Mouse (Mus musculus): Measurements from ENCODE around the gene Arel1.

- TF ChIP-seq CTCF (IDR thresholded peaks at IDR 0.05; ENCODE audit: low read depth, low read length) (no peak), POLR2A (IDR thresholded peaks at IDR 0.05; ENCODE audit: insufficient read depth, low read length) (no peak), EP300 (IDR thresholded peaks at IDR 0.05; ENCODE audit: insufficient read depth, low read depth, low read length) (no peak)
Measured at GRCm38 (mm10) chr12:84940343-84940742, 30.4 kb downstream of the Arel1 start.

Measured in ES-Bruce4 (cell line).